Mouse (Mus musculus) olfactory bulb, adult 2 months (tissue): ENCODE data around the gene Fgfr2. TPM values are rescaled to one million over a fixed set of nuclear protein-coding genes. Genes with fewer than 3 reads are reported as not detected.

Source experiments
- H3K27ac ChIP-seq: fragments of 200-500 bp; 2 replicates; pipeline ENCODE4 v1.5.1; 2012; ENCODE audit warnings: low read depth, low read length; ENCODE audit not compliant: insufficient read depth
- H3K4me1 ChIP-seq: fragments of 200-500 bp; 2 replicates; pipeline ENCODE4 v1.6.1; 2012; ENCODE audit warnings: low read length; ENCODE audit not compliant: control insufficient read depth, insufficient read depth
- H3K4me3 ChIP-seq: fragments of 200-500 bp; 2 replicates; pipeline ENCODE4 v1.5.1; 2012; ENCODE audit warnings: mild to moderate bottlenecking, low read depth, low read length, moderate library complexity; ENCODE audit not compliant: insufficient read depth
- CTCF ChIP-seq: fragments of 200-500 bp; IDR thresholded peaks from 2 replicates; pipeline ENCODE4 v1.5.1; 2012; ENCODE audit warnings: low read depth, mild to moderate bottlenecking, low read length, moderate library complexity; ENCODE audit not compliant: insufficient read depth
- POLR2A ChIP-seq: fragments of 200-500 bp; IDR thresholded peaks from 2 replicates; pipeline ENCODE4 v1.6.1; 2012; ENCODE audit warnings: mild to moderate bottlenecking, low read depth, low read length, moderate library complexity; ENCODE audit not compliant: insufficient read depth
- WGBS: fragments of 180-500 bp; shearing (Covaris S2); methylation state at CpG from one replicate; pipeline ENCODE4 v1.1.7; 2018; 5-methylcytosine and 5-hydroxymethylcytosine counted together
- polyA plus RNA-seq: library from polyadenylated mRNA; stranded (reverse); fragments of >200 nt; gene quantifications from 2 replicates; pipeline ENCODE4 v1.2.4, GENCODE M21; 2012; ENCODE audit warnings: low replicate concordance; ENCODE audit not compliant: missing spikeins, insufficient read depth, insufficient read length

Gene Fgfr2
- polyA plus RNA-seq, 1 experiment: not detected

DNA sequence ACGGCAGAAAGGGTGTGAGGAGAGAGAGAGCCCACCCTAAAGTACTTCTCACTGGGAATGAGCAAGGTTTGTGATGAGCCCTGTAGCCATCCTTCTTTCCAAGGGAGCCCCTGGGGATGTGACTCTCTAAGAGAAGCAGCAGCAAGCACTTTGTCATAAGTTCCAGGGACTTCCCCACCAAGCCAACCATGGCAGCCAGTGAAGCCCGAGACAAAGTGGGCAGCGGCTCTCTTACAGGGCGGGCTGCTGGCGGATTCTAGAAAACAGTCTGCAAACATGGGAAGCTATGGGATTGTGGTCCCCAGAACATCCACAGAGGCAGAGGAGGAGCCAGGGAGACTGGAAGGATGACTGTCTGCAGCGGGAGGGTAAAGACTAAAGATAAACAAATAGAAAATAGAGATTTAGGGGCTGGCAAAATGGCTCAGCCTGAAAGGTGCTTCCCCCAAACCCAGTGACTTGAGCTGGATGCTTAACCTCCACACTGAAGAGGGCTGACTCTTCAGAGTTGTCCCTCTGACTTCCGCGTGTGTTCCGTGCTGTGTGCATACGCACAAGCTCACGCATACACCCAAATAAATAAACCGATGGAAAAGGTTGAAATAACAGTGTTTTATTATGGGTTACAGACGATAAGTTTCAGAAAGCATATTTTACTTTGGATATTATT is 2427.3 kb downstream of the Fgfr2 start:
- TF ChIP-seq POLR2A (no peak), CTCF (no peak)
- Histone ChIP-seq H3K4me1 (peaks cover 31% of the 10 kb centered on the region), H3K4me3 (no peak overlapping the region; the same call in 1 of the 2 replicates), H3K27ac (no peak overlapping the region)
- 49% methylated on average over 13 of the region's 13 CpGs for WGBS

DNA sequence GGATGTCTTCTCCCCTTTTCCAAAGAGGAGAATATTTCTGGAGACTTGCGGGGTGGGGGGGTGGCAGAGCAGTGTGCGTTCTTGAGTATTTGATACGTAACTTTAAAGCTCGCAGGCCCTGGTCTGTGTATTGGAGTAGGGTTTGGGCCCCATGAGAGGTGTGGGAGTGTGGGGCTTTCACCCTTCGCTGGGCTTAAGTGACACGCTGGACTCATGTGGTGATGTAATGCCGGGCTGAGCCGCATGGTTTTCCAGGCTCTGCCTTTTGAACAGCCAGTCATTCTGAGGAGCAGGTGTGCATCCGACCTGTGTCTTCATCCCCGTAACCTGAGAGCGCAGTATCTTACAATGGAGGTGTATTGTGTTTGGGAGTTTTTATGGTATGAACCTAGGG is 2429.4 kb downstream of the Fgfr2 start:
- no peak for TF ChIP-seq POLR2A
- TF ChIP-seq CTCF: 0 out of 2 replicates have a peak, but pooled peaks have one; percentile 16
- peak overlapping the region; percentile 83 for H3K27ac ChIP-seq
- peaks cover 28% of the 10 kb centered on the region for H3K4me1 ChIP-seq
- 17% methylated on average over 11 of the region's 11 CpGs for WGBS
- H3K4me3 ChIP-seq: peak overlapping the region; percentile 72

- TF ChIP-seq CTCF (no peak), POLR2A (no peak)
- Histone ChIP-seq H3K4me3 (peak overlapping the region; percentile 72), H3K27ac (peak overlapping the region; percentile 83), H3K4me1 (peaks cover 28% of the 10 kb centered on the region)
- 4% methylated on average over 19 of the region's 19 CpGs for WGBS
Measured at GRCm38 (mm10) chr7:130692943-130693799, 2430.0 kb downstream of the Fgfr2 start.

DNA sequence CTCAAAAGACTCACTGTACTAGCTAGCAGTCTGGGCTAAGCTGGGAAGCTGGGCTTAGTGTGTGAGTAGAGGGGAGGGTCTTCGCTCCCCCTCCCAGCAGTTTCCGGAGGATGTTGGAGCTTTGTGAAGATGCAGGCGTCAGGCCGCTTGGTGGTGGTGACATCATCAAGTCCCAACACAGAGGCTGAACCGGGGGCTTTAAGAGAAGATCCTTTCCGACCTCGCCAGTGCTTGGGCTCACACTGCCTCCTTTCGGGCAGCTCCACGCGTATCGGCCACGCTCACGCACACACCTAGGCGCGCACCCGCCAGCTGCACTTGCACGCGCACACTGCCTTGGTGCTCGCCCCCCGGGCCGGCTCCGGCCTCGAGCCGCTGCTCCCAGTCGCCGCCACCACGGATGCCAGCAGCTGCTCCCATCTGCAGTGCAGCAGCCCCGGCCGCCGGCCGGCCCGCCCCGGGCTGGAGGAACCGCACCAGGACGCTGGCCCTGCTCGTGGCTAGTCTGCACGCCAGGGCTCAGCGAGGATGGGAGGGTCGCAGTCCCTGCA is 2430.7 kb downstream of the Fgfr2 start:
- TF ChIP-seq CTCF: no peak
- peak; percentile 54; the same call in 1 of the 2 replicates for TF ChIP-seq POLR2A
- H3K4me1 ChIP-seq: peaks cover 24% of the 10 kb centered on the region
- H3K27ac ChIP-seq: peak overlapping the region; percentile 83
- WGBS: under 1% methylated on average over 39 of the region's 39 CpGs
- peak overlapping the region; percentile 72 for H3K4me3 ChIP-seq

- TF ChIP-seq CTCF (no peak), POLR2A (no peak)
- H3K4me3 ChIP-seq: peak overlapping the region; percentile 72; the same call in 1 of the 2 replicates
- 26% methylated on average over 2 of the region's 2 CpGs for WGBS
- H3K27ac ChIP-seq: peak overlapping the region; percentile 83
- peaks cover 25% of the 10 kb centered on the region for H3K4me1 ChIP-seq
Measured at GRCm38 (mm10) chr7:130691931-130692330, 2431.2 kb downstream of the Fgfr2 start.

DNA sequence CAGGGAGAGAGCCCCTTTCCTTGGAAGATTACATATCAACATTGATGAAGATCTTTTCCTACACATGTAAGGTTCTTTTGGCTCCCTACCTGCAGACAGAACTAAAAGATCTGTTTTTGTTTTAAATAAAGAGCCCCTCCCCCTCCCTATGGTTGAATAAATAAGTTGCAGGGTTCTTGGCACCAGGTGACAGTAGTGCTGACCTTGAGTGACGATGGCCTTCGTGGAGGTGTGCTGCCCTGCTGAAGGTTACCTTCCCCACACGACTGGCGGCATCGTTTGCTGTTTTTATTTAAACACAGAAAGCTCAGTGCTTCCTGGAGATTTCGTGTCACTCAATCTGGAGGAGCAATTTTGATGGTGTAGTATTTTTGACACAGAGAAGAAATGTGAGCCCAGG is 2432.3 kb downstream of the Fgfr2 start:
- Histone ChIP-seq H3K4me3 (no peak overlapping the region), H3K4me1 (peaks cover 18% of the 10 kb centered on the region), H3K27ac (no peak overlapping the region)
- 88% methylated on average over 6 of the region's 6 CpGs for WGBS
- TF ChIP-seq CTCF: no peak
- TF ChIP-seq POLR2A: no peak

GRCm38 (mm10) chr7:130688601-130689000 is 2434.5 kb downstream of the Fgfr2 start:
- Histone ChIP-seq H3K27ac (no peak overlapping the region), H3K4me1 (peaks cover 8% of the 10 kb centered on the region; the same call in 1 of the 2 replicates), H3K4me3 (no peak overlapping the region)
- 93% methylated on average over 4 of the region's 4 CpGs for WGBS
- TF ChIP-seq CTCF (no peak), POLR2A (no peak)

GRCm38 (mm10) chr7:130681798-130682197 is 2441.4 kb downstream of the Fgfr2 start:
- WGBS: 10% methylated on average over 4 of the region's 4 CpGs
- Histone ChIP-seq H3K27ac (no peak overlapping the region), H3K4me3 (no peak overlapping the region)

More at GRCm38 (mm10) chr7:130681798-130682197, 2441.4 kb downstream of the Fgfr2 start:
- TF ChIP-seq POLR2A (no peak), CTCF (no peak)
- H3K4me1 ChIP-seq: peaks cover 3% of the 10 kb centered on the region
